Mouse (Mus musculus): ENCODE results near the gene Slc36a3. TPM values are rescaled to one million over a fixed set of nuclear protein-coding genes. Genes with fewer than 3 reads are reported as not detected.

Gene Slc36a3
- polyA plus RNA-seq (2012; rRNA removed) = not detected in 2 replicates

GRCm38 (mm10) chr11:55151608-55152007 lies at the start of gene Slc36a3:
Slc36a3 (minus strand) TSS chr11:55151708.

GRCm38 (mm10) chr11:55184733-55185291 lies 33.3 kb upstream of the Slc36a3 start, which contains the start of gene Slc36a2:
Slc36a2 (minus strand) TSS chr11:55185077.

GRCm38 (mm10) chr11:55097463-55098188 lies 53.9 kb downstream of the Slc36a3 start, which contains the start of gene Gm2a:
Gm2a (plus strand) TSS chr11:55098115.

GRCm38 (mm10) chr11:55077331-55078231 lies 73.9 kb downstream of the Slc36a3 start, which contains the start of gene Ccdc69:
Ccdc69 (minus strand) TSS chr11:55078131.

Other genes starting within 250 kb of the Slc36a3 start
- 7.8 and 11.7 TPM in 2 replicates for gene Gpx3, start 249.3 kb downstream of the Slc36a3 start, polyA plus RNA-seq (2012; rRNA removed)
- 12.7 and 17.1 TPM in 2 replicates for gene Tnip1, start 188.8 kb downstream of the Slc36a3 start, polyA plus RNA-seq (2012; rRNA removed)
- gene Anxa6, start 118.3 kb downstream of the Slc36a3 start, polyA plus RNA-seq (2012; rRNA removed) = 40.9 and 90.3 TPM in 2 replicates
- gene Ccdc69, start 73.6 kb downstream of the Slc36a3 start, polyA plus RNA-seq (2012; rRNA removed) = 0.29 and 0.81 TPM in 2 replicates
- gene Gm2a, start 53.6 kb downstream of the Slc36a3 start, polyA plus RNA-seq (2012; rRNA removed) = 7.7 and 10.1 TPM in 2 replicates
- 0.60 and 0.63 TPM in 2 replicates for gene Slc36a2, start 33.4 kb upstream of the Slc36a3 start, polyA plus RNA-seq (2012; rRNA removed)
- 13.5 and 16.2 TPM in 2 replicates for gene Slc36a1, start 52.6 kb upstream of the Slc36a3 start, polyA plus RNA-seq (2012; rRNA removed)
- 0.14 and 0.44 TPM in 2 replicates for gene Fat2, start 184.9 kb upstream of the Slc36a3 start, polyA plus RNA-seq (2012; rRNA removed)